Mouse (Mus musculus): ENCODE data around the gene Usp29. TPM values are rescaled to one million over a fixed set of nuclear protein-coding genes. Genes with fewer than 3 reads are reported as not detected.

The Usp29 gene
- polyA plus RNA-seq, 1 experiment from 2014 or later, result 17.5 TPM

DNA sequence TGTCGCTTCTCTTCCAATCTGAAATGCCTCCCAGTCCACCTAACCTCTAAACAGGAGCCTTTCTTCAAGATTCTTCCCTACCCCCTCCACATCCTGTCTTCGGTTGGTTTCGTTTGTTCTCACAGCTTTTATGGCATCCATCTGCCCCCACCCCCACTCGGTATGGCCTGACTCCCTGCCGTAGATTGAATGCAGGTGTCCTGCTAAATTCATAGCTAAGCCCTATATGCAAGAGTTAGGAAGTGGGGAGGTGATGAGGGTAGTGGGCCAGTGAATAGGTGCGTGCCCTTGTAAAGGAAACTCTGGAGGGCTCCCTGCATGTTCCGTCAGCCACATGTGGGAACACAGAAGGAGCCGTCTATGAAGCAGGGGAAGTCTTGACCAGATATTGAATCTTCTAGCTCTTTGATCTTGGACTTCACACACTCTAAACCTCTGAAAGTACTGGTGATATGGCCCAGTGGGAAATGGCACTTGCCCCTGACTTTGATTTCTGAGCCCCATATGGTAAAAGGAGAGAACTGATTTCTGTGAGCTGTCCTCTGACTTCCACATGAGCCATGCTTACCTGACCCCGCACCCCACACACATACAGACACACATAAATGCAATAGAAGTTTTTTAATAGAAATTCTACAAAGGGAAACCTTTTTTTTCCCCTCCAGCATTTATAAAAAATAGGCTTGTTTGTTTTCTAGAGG is 68.9 kb downstream of the Usp29 start:
- Histone ChIP-seq H3K27ac (no peak overlapping the region), H3K9me3 (no peaks in the 10 kb centered on the region), H3K4me3 (no peak overlapping the region), H3K27me3 (replicated peaks) (no peaks in the 10 kb centered on the region), H3K4me2 (replicated peaks) (no peak overlapping the region), H3K4me1 (no peaks in the 10 kb centered on the region), H3K36me3 (no peaks in the 10 kb centered on the region), H3K9ac (no peak overlapping the region)
- 34% methylated on average over 9 of the region's 9 CpGs for WGBS
- ATAC-seq (ENCODE audit: low FRiP score, low read depth), result no peak

DNA sequence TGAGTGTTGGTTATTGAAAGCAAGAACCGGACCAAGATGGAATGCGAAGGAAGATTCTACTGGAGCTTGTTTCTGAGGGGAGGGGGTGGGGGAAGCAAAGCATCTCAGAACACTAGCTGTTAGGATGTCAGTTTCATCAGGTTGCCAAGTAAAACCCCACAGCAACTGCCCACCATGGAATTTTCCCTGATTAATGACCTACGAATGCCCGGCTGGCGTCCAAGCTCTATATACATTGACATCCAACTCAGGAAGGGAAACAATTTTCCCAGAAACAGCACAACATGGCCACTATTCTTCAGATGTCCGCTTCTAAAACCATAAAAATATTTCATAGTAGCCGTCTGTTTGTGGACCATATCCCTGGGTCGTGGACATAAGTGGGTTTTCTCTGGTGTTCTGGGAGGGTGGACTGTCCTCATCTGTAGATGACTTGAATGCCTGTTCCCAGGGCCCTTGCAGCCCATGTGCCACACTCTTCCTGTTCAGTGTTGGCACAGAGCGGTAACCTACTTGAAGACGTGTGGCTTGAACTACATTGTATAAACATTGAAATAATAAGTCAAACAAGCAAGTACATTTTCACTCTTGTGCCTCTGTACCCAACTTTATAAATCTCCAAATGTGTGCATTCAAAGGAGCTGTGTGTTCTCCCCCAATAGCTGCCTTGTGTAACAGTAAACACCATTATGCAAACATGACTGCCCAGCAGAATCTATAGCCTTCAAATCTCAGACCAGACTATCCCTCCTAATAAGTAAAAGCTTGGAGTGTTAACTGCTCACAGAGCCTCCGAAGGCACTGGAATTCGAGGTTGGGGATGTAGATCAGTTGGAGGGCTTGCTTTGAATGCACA is 70.4 kb downstream of the Usp29 start:
- H3K27me3 ChIP-seq (replicated peaks), result no peaks in the 10 kb centered on the region
- H3K36me3 ChIP-seq, result no peaks in the 10 kb centered on the region
- no peak overlapping the region for H3K27ac ChIP-seq
- no peak for ATAC-seq (ENCODE audit: low FRiP score, low read depth)
- no peak overlapping the region for H3K4me3 ChIP-seq
- no peaks in the 10 kb centered on the region for H3K9me3 ChIP-seq
- H3K9ac ChIP-seq, result no peak overlapping the region
- H3K4me2 ChIP-seq (replicated peaks), result no peak overlapping the region
- H3K4me1 ChIP-seq, result no peaks in the 10 kb centered on the region
- 76% methylated on average over 12 of the region's 12 CpGs for WGBS

DNA sequence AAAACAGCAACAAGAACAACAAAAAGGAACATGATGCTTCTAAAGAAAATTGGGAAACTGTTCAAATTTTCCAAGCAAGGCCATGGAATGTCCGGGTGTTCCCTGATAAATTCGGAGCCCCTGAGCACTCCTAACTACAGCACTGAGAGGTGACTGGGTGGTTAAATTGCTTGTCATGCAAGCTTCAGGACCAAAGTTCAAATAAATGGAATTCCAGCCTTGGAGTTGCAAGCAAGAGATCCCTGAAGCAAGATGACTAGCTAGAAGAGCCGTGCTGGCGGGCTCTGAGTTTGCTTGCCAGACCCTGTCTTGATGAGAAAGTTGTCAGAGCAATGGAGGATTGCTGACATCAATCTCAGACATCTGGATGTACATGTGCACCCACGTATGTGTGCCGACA is 71.3 kb downstream of the Usp29 start:
- Histone ChIP-seq H3K9ac (no peak overlapping the region), H3K27me3 (replicated peaks) (no peaks in the 10 kb centered on the region), H3K4me2 (replicated peaks) (no peak overlapping the region), H3K9me3 (no peaks in the 10 kb centered on the region), H3K4me1 (no peaks in the 10 kb centered on the region), H3K36me3 (no peaks in the 10 kb centered on the region), H3K4me3 (no peak overlapping the region), H3K27ac (no peak overlapping the region)
- ATAC-seq (ENCODE audit: low FRiP score, low read depth), result no peak
- 89% methylated on average over 6 of the region's 6 CpGs for WGBS

DNA sequence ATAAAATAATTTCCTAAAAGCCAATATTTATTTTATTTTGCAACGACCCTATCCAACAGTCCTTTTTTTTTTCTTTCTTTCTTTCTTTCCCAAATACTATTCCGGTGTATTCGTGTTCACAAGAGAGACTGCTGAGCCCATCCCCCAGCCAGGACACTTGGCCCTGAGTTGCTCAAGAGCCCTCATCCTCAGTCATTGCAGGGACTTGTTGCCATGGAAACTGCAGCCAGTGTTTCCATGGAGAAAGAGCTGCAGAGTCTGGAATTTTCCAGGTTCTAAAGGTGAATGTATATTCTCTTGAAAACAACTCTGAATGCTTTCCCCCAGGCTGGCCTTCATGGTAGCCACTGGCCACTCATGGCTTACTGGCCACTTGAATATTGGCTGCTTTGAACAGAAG is 80.2 kb downstream of the Usp29 start:
- no peaks in the 10 kb centered on the region for H3K9me3 ChIP-seq
- no peak overlapping the region for H3K4me2 ChIP-seq (replicated peaks)
- no peak overlapping the region for H3K4me3 ChIP-seq
- no peaks in the 10 kb centered on the region for H3K36me3 ChIP-seq
- 17% methylated on average over 3 of the region's 3 CpGs for WGBS
- H3K4me1 ChIP-seq, result peaks cover 4% of the 10 kb centered on the region; the same call in 1 of the 2 replicates
- H3K9ac ChIP-seq, result no peak overlapping the region
- no peak overlapping the region for H3K27ac ChIP-seq
- ATAC-seq (ENCODE audit: low FRiP score, low read depth), result peak; percentile 88
- no peaks in the 10 kb centered on the region for H3K27me3 ChIP-seq (replicated peaks)

DNA sequence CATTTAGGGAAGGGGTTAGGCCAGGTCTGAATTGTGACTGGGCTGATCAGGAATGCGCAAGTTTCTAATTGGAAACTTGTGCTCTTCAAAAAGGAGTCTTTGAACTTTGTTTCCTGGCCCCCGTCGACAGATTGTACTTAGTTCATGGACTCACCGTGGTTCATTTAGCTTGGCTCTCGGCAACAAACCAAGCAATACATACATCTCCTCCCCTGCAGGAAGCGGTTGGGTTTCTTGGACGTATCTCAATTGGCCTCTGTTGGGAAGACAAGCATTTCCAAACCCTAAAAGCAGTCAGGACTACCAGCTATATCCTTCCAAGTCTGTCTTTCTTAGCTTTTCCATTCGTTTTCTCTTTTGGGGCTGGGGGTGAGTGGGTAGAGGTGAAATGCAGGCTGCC is 84.6 kb downstream of the Usp29 start:
- Histone ChIP-seq H3K9ac (no peak overlapping the region), H3K4me2 (replicated peaks) (no peak overlapping the region), H3K4me3 (no peak overlapping the region), H3K27me3 (replicated peaks) (no peaks in the 10 kb centered on the region), H3K4me1 (peaks cover 4% of the 10 kb centered on the region; the same call in 1 of the 2 replicates), H3K36me3 (no peaks in the 10 kb centered on the region), H3K9me3 (no peaks in the 10 kb centered on the region), H3K27ac (no peak overlapping the region)
- no peak for ATAC-seq (ENCODE audit: low FRiP score, low read depth)
- WGBS, result 44% methylated on average over 8 of the region's 8 CpGs

DNA sequence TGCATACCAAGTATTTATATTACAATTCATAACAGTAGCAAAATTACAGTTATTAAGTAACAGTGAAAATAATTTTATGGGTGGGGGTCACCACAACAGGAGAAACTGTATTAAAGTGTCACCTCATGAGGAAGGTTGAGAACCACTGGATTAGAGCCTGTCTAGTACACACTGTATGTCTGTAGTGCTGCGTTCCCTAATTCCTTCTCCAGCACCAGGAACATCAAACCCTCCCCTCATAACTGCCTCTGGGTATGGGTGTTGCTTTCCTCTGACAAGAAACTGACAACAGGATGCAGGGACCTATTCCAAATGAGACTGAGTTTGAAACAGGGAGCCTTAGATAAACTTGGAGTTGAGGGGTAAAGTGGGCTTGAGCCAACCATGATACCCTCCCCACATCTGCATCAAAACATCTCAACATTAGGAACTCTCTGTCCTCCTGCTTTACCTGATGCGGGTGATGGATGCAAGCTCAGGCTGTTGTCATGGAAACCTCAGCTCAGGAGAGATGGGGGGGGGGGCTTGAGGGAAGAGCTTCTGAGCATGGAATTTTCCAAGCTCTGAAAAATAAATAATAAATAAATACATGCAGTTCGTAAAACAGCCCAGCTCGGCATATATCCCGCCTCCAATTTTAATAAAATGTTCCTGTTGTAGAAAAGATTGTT is 86.5 kb downstream of the Usp29 start:
- no peak overlapping the region for H3K4me3 ChIP-seq
- no peak; the same call in 1 of the 2 replicates for ATAC-seq (ENCODE audit: low FRiP score, low read depth)
- H3K36me3 ChIP-seq, result no peaks in the 10 kb centered on the region
- H3K4me1 ChIP-seq, result no peaks in the 10 kb centered on the region
- H3K27ac ChIP-seq, result no peak overlapping the region
- WGBS, result 90% methylated on average over 5 of the region's 5 CpGs
- no peak overlapping the region for H3K9ac ChIP-seq
- H3K9me3 ChIP-seq, result no peaks in the 10 kb centered on the region
- no peak overlapping the region for H3K4me2 ChIP-seq (replicated peaks)
- H3K27me3 ChIP-seq (replicated peaks), result no peaks in the 10 kb centered on the region

GRCm38 (mm10) chr7:6820296-6820695 is 89.9 kb downstream of the Usp29 start:
- 83% methylated on average over 6 of the region's 6 CpGs for WGBS
- ATAC-seq (ENCODE audit: low FRiP score, low read depth), result no peak
- Histone ChIP-seq H3K4me3 (no peak overlapping the region), H3K9me3 (no peaks in the 10 kb centered on the region), H3K27me3 (replicated peaks) (no peaks in the 10 kb centered on the region), H3K9ac (no peak overlapping the region), H3K4me1 (peaks cover 7% of the 10 kb centered on the region; the same call in 1 of the 2 replicates), H3K36me3 (no peaks in the 10 kb centered on the region), H3K4me2 (replicated peaks) (no peak overlapping the region), H3K27ac (no peak overlapping the region)

GRCm38 (mm10) chr7:6822633-6823032 is 92.3 kb downstream of the Usp29 start:
- no peak for ATAC-seq (ENCODE audit: low FRiP score, low read depth)
- H3K27ac ChIP-seq, result no peak overlapping the region
- WGBS, result 31% methylated on average over 4 of the region's 4 CpGs

DNA sequence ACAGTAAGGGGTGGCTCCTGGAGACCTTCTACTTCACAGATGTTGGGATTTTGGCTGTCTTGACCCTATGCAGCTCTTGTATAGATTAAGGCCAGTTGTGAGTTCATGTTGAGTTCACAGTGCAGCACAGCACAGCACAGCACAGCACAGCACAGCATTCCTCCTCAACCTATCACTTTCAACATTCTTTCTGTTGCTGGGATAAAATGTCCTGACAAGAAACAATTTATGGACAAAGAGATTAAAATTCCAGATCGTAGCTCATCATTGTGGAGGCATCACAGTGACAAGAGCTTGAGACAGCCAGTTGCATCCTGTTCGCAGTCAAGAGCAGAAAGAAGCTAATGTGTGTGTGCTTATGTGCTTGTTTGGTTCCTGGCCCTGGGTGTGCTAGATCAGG is 93.3 kb downstream of the Usp29 start:
- H3K4me2 ChIP-seq (replicated peaks), result no peak overlapping the region
- ATAC-seq (ENCODE audit: low FRiP score, low read depth), result no peak
- H3K4me3 ChIP-seq, result no peak overlapping the region
- H3K36me3 ChIP-seq, result no peaks in the 10 kb centered on the region
- WGBS, result 35% methylated on average over 2 of the region's 2 CpGs
- no peaks in the 10 kb centered on the region for H3K27me3 ChIP-seq (replicated peaks)
- peaks cover 7% of the 10 kb centered on the region; the same call in 1 of the 2 replicates for H3K4me1 ChIP-seq
- no peak overlapping the region for H3K27ac ChIP-seq
- no peak overlapping the region for H3K9ac ChIP-seq
- H3K9me3 ChIP-seq, result no peaks in the 10 kb centered on the region

More at GRCm38 (mm10) chr7:6822633-6823032, 92.3 kb downstream of the Usp29 start:
- no peak overlapping the region for H3K4me2 ChIP-seq (replicated peaks)
- no peaks in the 10 kb centered on the region for H3K27me3 ChIP-seq (replicated peaks)
- H3K9me3 ChIP-seq, result no peaks in the 10 kb centered on the region
- no peak overlapping the region for H3K9ac ChIP-seq
- H3K4me1 ChIP-seq, result peaks cover 7% of the 10 kb centered on the region; the same call in 1 of the 2 replicates
- H3K4me3 ChIP-seq, result no peak overlapping the region
- no peaks in the 10 kb centered on the region for H3K36me3 ChIP-seq

DNA sequence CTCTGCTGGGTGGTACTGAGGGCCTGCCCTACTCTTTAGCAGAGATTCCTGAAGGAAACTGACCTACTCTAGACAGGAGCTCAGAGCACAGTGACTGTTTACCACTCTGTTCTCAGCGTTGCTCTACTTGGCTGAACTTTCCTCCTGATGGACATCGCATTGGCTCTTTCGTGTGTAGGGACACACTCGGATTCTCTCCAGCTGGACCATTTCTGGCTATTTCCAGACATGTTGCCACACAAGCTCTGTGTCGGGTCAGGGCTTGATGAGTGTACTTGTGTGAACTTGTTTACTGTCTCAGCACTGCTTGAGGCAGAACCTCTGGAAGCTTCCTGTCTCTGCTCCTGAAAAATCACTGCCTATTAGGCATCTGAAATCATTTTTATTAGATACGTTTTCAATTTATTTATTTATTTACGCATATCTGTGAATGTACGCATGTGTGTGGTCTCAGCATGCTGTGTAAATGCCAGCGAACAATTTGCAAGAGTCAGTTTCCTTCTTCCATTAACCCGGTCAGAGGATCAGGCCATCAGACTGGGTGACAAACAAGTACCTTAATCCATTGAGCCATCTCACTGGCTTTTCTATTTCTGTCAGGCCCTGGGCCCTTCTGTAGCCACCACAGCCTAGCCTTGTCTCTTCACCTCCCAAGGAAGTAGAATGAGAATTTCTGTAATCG is 95.7 kb downstream of the Usp29 start:
- Histone ChIP-seq H3K4me1 (peaks cover 10% of the 10 kb centered on the region), H3K27me3 (replicated peaks) (no peaks in the 10 kb centered on the region), H3K4me3 (no peak overlapping the region), H3K9ac (no peak overlapping the region), H3K9me3 (no peaks in the 10 kb centered on the region), H3K27ac (no peak overlapping the region), H3K36me3 (no peaks in the 10 kb centered on the region), H3K4me2 (replicated peaks) (no peak overlapping the region)
- ATAC-seq (ENCODE audit: low FRiP score, low read depth), result no peak
- WGBS, result 90% methylated on average over 11 of the region's 11 CpGs

DNA sequence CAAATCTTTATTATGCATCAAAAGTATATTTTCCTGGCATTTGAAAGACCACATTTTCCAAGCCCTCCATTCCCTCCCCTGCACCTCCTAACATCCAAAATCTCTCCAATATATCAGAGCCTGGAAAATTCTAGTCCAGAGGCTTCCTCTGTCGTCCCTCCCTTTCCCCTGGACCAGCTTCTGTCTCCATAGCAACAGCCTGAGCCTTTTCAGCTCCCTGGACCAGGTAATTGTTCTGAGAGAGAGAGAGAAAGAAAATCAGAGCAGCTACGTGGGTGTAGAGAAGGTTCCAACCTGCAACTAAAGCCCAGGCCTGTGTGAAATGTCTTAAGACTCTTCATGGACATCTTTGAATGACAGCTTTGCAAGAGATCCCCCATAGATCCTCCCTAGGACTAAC is 98.8 kb downstream of the Usp29 start:
- no peak overlapping the region for H3K9ac ChIP-seq
- no peaks in the 10 kb centered on the region for H3K27me3 ChIP-seq (replicated peaks)
- no peak overlapping the region for H3K4me3 ChIP-seq
- WGBS, result 13% methylated on average over 2 of the region's 2 CpGs
- H3K9me3 ChIP-seq, result no peaks in the 10 kb centered on the region
- H3K4me1 ChIP-seq, result peaks cover 6% of the 10 kb centered on the region
- H3K27ac ChIP-seq, result no peak overlapping the region
- no peak for ATAC-seq (ENCODE audit: low FRiP score, low read depth)
- no peaks in the 10 kb centered on the region for H3K36me3 ChIP-seq
- H3K4me2 ChIP-seq (replicated peaks), result no peak overlapping the region

DNA sequence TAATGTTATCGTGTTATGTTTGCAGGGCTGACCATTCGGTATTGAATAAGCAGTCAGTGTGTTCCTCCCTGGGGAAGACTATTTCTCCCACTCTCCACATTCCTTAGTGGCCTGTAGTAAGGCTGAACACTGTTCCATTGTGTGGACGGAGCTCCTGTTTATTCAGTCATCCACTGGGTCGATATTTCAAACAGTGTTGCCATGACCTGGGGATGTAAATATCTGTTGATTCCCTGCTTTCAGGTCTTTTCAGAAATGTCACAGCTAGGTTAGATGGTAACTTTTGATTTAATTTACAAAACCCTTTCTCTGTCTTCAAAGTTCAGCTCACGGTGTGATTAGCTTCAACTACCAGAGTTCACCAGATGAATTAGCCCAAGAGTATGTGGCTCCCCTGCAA is 104.6 kb downstream of the Usp29 start:
- Histone ChIP-seq H3K36me3 (no peaks in the 10 kb centered on the region), H3K9me3 (no peaks in the 10 kb centered on the region), H3K27ac (no peak overlapping the region), H3K4me3 (no peak overlapping the region), H3K27me3 (replicated peaks) (no peaks in the 10 kb centered on the region), H3K4me1 (peaks cover 9% of the 10 kb centered on the region), H3K4me2 (replicated peaks) (no peak overlapping the region; the same call in 1 of the 2 replicates), H3K9ac (no peak overlapping the region)
- ATAC-seq (ENCODE audit: low FRiP score, low read depth), result peak; percentile 74
- WGBS, result 47% methylated on average over 5 of the region's 5 CpGs

All from neural tube, embryonic 12.5 days (tissue).